Mouse (Mus musculus) midbrain, embryonic 11.5 days (tissue): ENCODE measurements around the gene Runx1. TPM values are rescaled to one million over a fixed set of nuclear protein-coding genes. Genes with fewer than 3 reads are reported as not detected.
A peak's percentile ranks its signal among the peaks of the same experiment; 100 is the strongest.

Experiments used
- ATAC-seq: fragments of 200-750 bp; cut with Nextera tagmentation; 2 replicates; pipeline ENCODE4 v1.8.0; 2017; ENCODE audit warnings: moderate TSS enrichment, moderate library complexity; ENCODE audit not compliant: low FRiP score
- DNase-seq: peaks from one replicate; pipeline ENCODE4 v3.0.0; 2015; ENCODE audit warnings: low spot score; ENCODE audit errors: missing footprints
- H3K27ac ChIP-seq: fragments of 300-500 bp; sonication (generic); 2 replicates; pipeline ENCODE4 v1.5.1; 2014; ENCODE audit warnings: low read depth, low read length
- H3K27me3 ChIP-seq: fragments of 300-500 bp; sonication (generic); 2 replicates; pipeline ENCODE4 v1.6.1; 2014; ENCODE audit warnings: mild to moderate bottlenecking, low read length, moderate library complexity, mixed read lengths; ENCODE audit not compliant: control insufficient read depth, insufficient read depth
- H3K36me3 ChIP-seq: fragments of 300-500 bp; sonication (generic); 2 replicates; pipeline ENCODE4 v1.6.1; 2014; ENCODE audit warnings: mild to moderate bottlenecking, low read length, moderate library complexity, mixed read lengths; ENCODE audit not compliant: control insufficient read depth, insufficient read depth
- H3K4me1 ChIP-seq: fragments of 300-500 bp; sonication (generic); 2 replicates; pipeline ENCODE4 v1.6.1; 2014; ENCODE audit warnings: low read length; ENCODE audit not compliant: control insufficient read depth, insufficient read depth
- H3K4me2 ChIP-seq: fragments of 300-500 bp; sonication (generic); 2 replicates; pipeline ENCODE4 v1.6.1; 2014; ENCODE audit warnings: mild to moderate bottlenecking, moderate library complexity
- H3K4me3 ChIP-seq: fragments of 300-500 bp; sonication (generic); 2 replicates; pipeline ENCODE4 v1.5.1; 2014; ENCODE audit warnings: low read depth, low read length
- H3K9ac ChIP-seq: fragments of 300-500 bp; sonication (generic); 2 replicates; pipeline ENCODE4 v1.6.1; 2014; ENCODE audit warnings: low read length
- H3K9me3 ChIP-seq: fragments of 300-500 bp; sonication (generic); 2 replicates; pipeline ENCODE4 v1.6.1; 2016; ENCODE audit warnings: low read length; ENCODE audit not compliant: control insufficient read depth
- WGBS: fragments of 180-500 bp; shearing (Covaris S2); extraction: QIAGEN DNeasy Blood & Tissue Kit; methylation state at CpG from one replicate; pipeline ENCODE4 v1.1.7; 2014; 5-methylcytosine and 5-hydroxymethylcytosine counted together
- polyA plus RNA-seq: library from polyadenylated mRNA; unstranded; fragments of >200 nt; fragmentation: Nextera tagmentation; extraction: Ambion mirVana; gene quantifications from 2 replicates; pipeline ENCODE4 v1.2.1, GENCODE M21; 2014

Runx1 gene
- polyA plus RNA-seq, 1 experiment from 2014 or later, result 0.93 TPM

- H3K4me1 ChIP-seq, result no peaks in the 10 kb centered on the region
- no peak overlapping the region for H3K4me2 ChIP-seq
- no peaks in the 10 kb centered on the region for H3K27me3 ChIP-seq
- H3K4me3 ChIP-seq, result no peak overlapping the region
- no peak overlapping the region for H3K27ac ChIP-seq
- H3K36me3 ChIP-seq, result no peaks in the 10 kb centered on the region
- DNase-seq, result no peak
- H3K9me3 ChIP-seq, result no peaks in the 10 kb centered on the region
- ATAC-seq, result no peak
- 86% methylated on average over 4 of the region's 4 CpGs for WGBS
- H3K9ac ChIP-seq, result no peak overlapping the region
These were observed 118.2 kb downstream of the Runx1 start for GRCm38 (mm10) chr16:92707712-92708111.

- Histone ChIP-seq H3K4me1 (no peaks in the 10 kb centered on the region), H3K9me3 (no peaks in the 10 kb centered on the region), H3K27me3 (0 out of 2 replicates have a peak, but pooled peaks cover under 1% of the 10 kb centered on the region), H3K4me2 (no peak overlapping the region), H3K36me3 (no peaks in the 10 kb centered on the region), H3K9ac (no peak overlapping the region), H3K4me3 (no peak overlapping the region), H3K27ac (no peak overlapping the region)
- WGBS, result 77% methylated on average over 2 of the region's 2 CpGs
- no peak for ATAC-seq
- no peak for DNase-seq
These were observed 118.8 kb downstream of the Runx1 start for GRCm38 (mm10) chr16:92707146-92707545.

- Histone ChIP-seq H3K27ac (no peak overlapping the region), H3K9ac (no peak overlapping the region), H3K4me1 (no peaks in the 10 kb centered on the region), H3K36me3 (no peaks in the 10 kb centered on the region), H3K4me3 (no peak overlapping the region), H3K27me3 (peaks cover 8% of the 10 kb centered on the region), H3K4me2 (no peak overlapping the region), H3K9me3 (no peaks in the 10 kb centered on the region)
- DNase-seq, result no peak
- 78% methylated on average over 7 of the region's 7 CpGs for WGBS
- ATAC-seq, result no peak
These were observed 120.1 kb downstream of the Runx1 start for GRCm38 (mm10) chr16:92705564-92706458.

- WGBS, result 92% methylated on average over 2 of the region's 2 CpGs
- Histone ChIP-seq H3K27me3 (peaks cover 28% of the 10 kb centered on the region), H3K9me3 (no peaks in the 10 kb centered on the region), H3K27ac (no peak overlapping the region), H3K9ac (no peak overlapping the region), H3K4me3 (no peak overlapping the region), H3K4me1 (0 out of 2 replicates have a peak, but pooled peaks cover 2% of the 10 kb centered on the region), H3K4me2 (no peak overlapping the region), H3K36me3 (no peaks in the 10 kb centered on the region)
- no peak for ATAC-seq
- DNase-seq, result no peak
These were observed 122.1 kb downstream of the Runx1 start for GRCm38 (mm10) chr16:92703850-92704249.

- Histone ChIP-seq H3K9me3 (no peaks in the 10 kb centered on the region), H3K9ac (no peak overlapping the region), H3K4me3 (no peak overlapping the region), H3K36me3 (no peaks in the 10 kb centered on the region), H3K27me3 (peaks cover 66% of the 10 kb centered on the region), H3K27ac (no peak overlapping the region), H3K4me1 (peaks cover 20% of the 10 kb centered on the region), H3K4me2 (peak overlapping the region; percentile 17; the same call in 1 of the 2 replicates)
- DNase-seq (peak; percentile 94), ATAC-seq (no peak)
- 2% methylated on average over 27 of the region's 27 CpGs for WGBS
These were observed 126.2 kb downstream of the Runx1 start for GRCm38 (mm10) chr16:92699531-92700397.

GRCm38 (mm10) chr16:92698612-92698998 is 127.3 kb downstream of the Runx1 start:
- under 1% methylated on average over 25 of the region's 26 CpGs for WGBS
- Histone ChIP-seq H3K27ac (no peak overlapping the region), H3K36me3 (no peaks in the 10 kb centered on the region), H3K4me2 (peak overlapping the region; percentile 98), H3K9ac (peak overlapping the region; percentile 47; the same call in 1 of the 2 replicates), H3K4me3 (peak overlapping the region; percentile 50), H3K27me3 (peaks cover 77% of the 10 kb centered on the region), H3K9me3 (no peaks in the 10 kb centered on the region), H3K4me1 (peaks cover 20% of the 10 kb centered on the region)
- ATAC-seq, result peak; percentile 81
- peak; percentile 99 for DNase-seq

- Histone ChIP-seq H3K4me3 (peak overlapping the region; percentile 50), H3K27me3 (peaks cover 83% of the 10 kb centered on the region), H3K9ac (peak overlapping the region; percentile 55), H3K9me3 (no peaks in the 10 kb centered on the region), H3K27ac (no peak overlapping the region), H3K36me3 (no peaks in the 10 kb centered on the region), H3K4me2 (peak overlapping the region; percentile 98), H3K4me1 (peaks cover 20% of the 10 kb centered on the region)
- DNase-seq (peak; percentile 96), ATAC-seq (peak; percentile 36)
- WGBS, result under 1% methylated on average over 48 of the region's 48 CpGs
These were observed 128.0 kb downstream of the Runx1 start for GRCm38 (mm10) chr16:92697737-92698611.

GRCm38 (mm10) chr16:92697227-92697736 is 128.7 kb downstream of the Runx1 start:
- Histone ChIP-seq H3K36me3 (no peaks in the 10 kb centered on the region), H3K27me3 (peaks cover 88% of the 10 kb centered on the region), H3K9ac (peak overlapping the region; percentile 55), H3K27ac (no peak overlapping the region), H3K4me2 (peak overlapping the region; percentile 98), H3K4me1 (peaks cover 20% of the 10 kb centered on the region), H3K9me3 (no peaks in the 10 kb centered on the region), H3K4me3 (peak overlapping the region; percentile 50)
- 1% methylated on average over 51 of the region's 53 CpGs for WGBS
- ATAC-seq (peak; percentile 85), DNase-seq (peak; percentile 94)
